Mouse (Mus musculus) G1E-ER4 (cell line): ENCODE measurements at regions not wholly inside any gene's neighbourhood (a gene's known extent, or its start where the extent isn't known, plus 50 kb on each side); places are given as distances from the start of the nearest gene placed in this dataset.

ENCODE experiments used
- GATA1 ChIP-seq: IDR thresholded peaks from one replicate; pipeline ENCODE4 v1.8.0; 2012; ENCODE audit warnings: low read length, inconsistent platforms

GRCm38 (mm10) chr1:36013823-36014341 is 54.3 kb upstream of the Hs6st1 start:
- no peak for TF ChIP-seq GATA1

- no peak for TF ChIP-seq GATA1
These were observed 53.8 kb upstream of the Hs6st1 start for GRCm38 (mm10) chr1:36014372-36014771.

GRCm38 (mm10) chr1:36015210-36015609 is 53.0 kb upstream of the Hs6st1 start:
- TF ChIP-seq GATA1, result no peak

- no peak for TF ChIP-seq GATA1
These were observed 51.6 kb upstream of the Hs6st1 start for GRCm38 (mm10) chr1:36016566-36016965.

GRCm38 (mm10) chr1:36017061-36017461 is 51.1 kb upstream of the Hs6st1 start:
- TF ChIP-seq GATA1, result no peak

- TF ChIP-seq GATA1, result no peak
These were observed 50.5 kb upstream of the Hs6st1 start for GRCm38 (mm10) chr1:36017656-36018055.
